Comparison of ENCODE assay signal across 28 mouse cellular contexts in genomic region chr11:95500412-95500811, GRCm38 (mm10). TPM values are rescaled to one million over a fixed set of nuclear protein-coding genes. Genes with fewer than 3 reads are reported as not detected.
DNase-seq lines count a peak whose midpoint lies in the region; ATAC-seq and TF ChIP-seq lines count a peak whose summit lies in the region.
"Had no signal": no experiment of that assay in that cellular context is flagged by ENCODE, and none has a peak within 500 bp of the region (broad histone marks: within the 10 kb centered on the region; RNA-seq: fewer than 3 reads in every experiment).

No protein-coding gene starts in this region.

- intact Hi-C loops in gastrocnemius, adult 2 months (cut with DNase I) = no loop called here

- H3K27ac ChIP-seq in gastrocnemius, adult 2 months = no peak overlapping the region
- peak overlapping the region; percentile 33; the same call in 1 of the 2 replicates for H3K27ac ChIP-seq in midbrain, embryonic 10.5 days (replicated peaks)
- no peak overlapping the region for H3K27ac ChIP-seq in midbrain, postnatal 0 days (ENCODE audit: low read depth, low read length)
- peak overlapping the region; percentile 46 for H3K27ac ChIP-seq in forebrain, embryonic 15.5 days (replicated peaks)
- H3K27ac ChIP-seq in hindbrain, postnatal 0 days = peak overlapping the region; percentile 64; the same call in 1 of the 2 replicates
- H3K27ac ChIP-seq: embryonic facial prominence, embryonic 13.5 days; heart, embryonic 15.5 days; layer of hippocampus, adult 2 months; limb, embryonic 12.5 days; macrophage had no signal

- DNase-seq in gastrocnemius, adult 2 months = peak; percentile 10
- no peak for DNase-seq in gastrocnemius, adult 18-20 months (ENCODE audit: low spot score)
- no peak for DNase-seq in midbrain, embryonic 10.5 days (ENCODE audit: low spot score)
- DNase-seq in midbrain, postnatal 0 days (ENCODE audit: low spot score) = no peak
- no peak for DNase-seq in hindbrain, postnatal 0 days (ENCODE audit: low spot score)
- no peak for DNase-seq in right cerebral cortex, adult 18-20 months
- DNase-seq in left cerebral cortex, adult 9 months (ENCODE audit: low spot score in 2 of 2) = no peak
- DNase-seq: adrenal gland, adult 8-10 months; B cell, adult 2 months; embryo, embryonic 11 days; gastrocnemius, postnatal 25 days; heart, postnatal 36 days; layer of hippocampus, postnatal 36 days; liver, postnatal 0 days; right cerebral cortex, postnatal 14 days had no signal

- no peak overlapping the region for H3K4me2 ChIP-seq in midbrain, postnatal 0 days (ENCODE audit: low read depth, low read length, poor library complexity, severe bottlenecking)
- H3K4me2 ChIP-seq in forebrain, embryonic 15.5 days (replicated peaks) = no peak overlapping the region
- no peak overlapping the region for H3K4me2 ChIP-seq in hindbrain, postnatal 0 days (ENCODE audit: low read depth, low read length)
- H3K4me2 ChIP-seq: embryonic facial prominence, embryonic 13.5 days; heart, embryonic 15.5 days; limb, embryonic 12.5 days; liver, embryonic 11.5 days had no signal

- H3K4me3 ChIP-seq in gastrocnemius, adult 2 months = no peak overlapping the region
- no peak overlapping the region for H3K4me3 ChIP-seq in midbrain, embryonic 10.5 days
- H3K4me3 ChIP-seq in midbrain, postnatal 0 days (ENCODE audit: low read depth, low read length) = no peak overlapping the region
- H3K4me3 ChIP-seq in forebrain, embryonic 15.5 days = no peak overlapping the region
- no peak overlapping the region for H3K4me3 ChIP-seq in hindbrain, postnatal 0 days (ENCODE audit: low read length)
- H3K4me3 ChIP-seq: embryonic facial prominence, embryonic 13.5 days; erythroblast, embryonic 14.5 days; heart, embryonic 15.5 days; layer of hippocampus, adult 2 months; limb, embryonic 12.5 days had no signal

- WGBS in midbrain, embryonic 10.5 days = 64% methylated on average over 4 of the region's 4 CpGs
- 55% methylated on average over 4 of the region's 4 CpGs for WGBS in midbrain, postnatal 0 days
- WGBS in forebrain, embryonic 15.5 days = 60% methylated on average over 4 of the region's 4 CpGs
- 51% methylated on average over 4 of the region's 4 CpGs for WGBS in hindbrain, postnatal 0 days

- ATAC-seq in midbrain, postnatal 0 days (ENCODE audit: low FRiP score) = no peak
- ATAC-seq in forebrain, embryonic 15.5 days (replicated peaks) = no peak
- ATAC-seq in hindbrain, postnatal 0 days = no peak
- ATAC-seq: activated CD4-positive, CD25-positive, alpha-beta regulatory T cell, adult 4 months; liver, postnatal 0 days; lung, postnatal 0 days had no signal

- H3K9me3 ChIP-seq in midbrain, embryonic 10.5 days (replicated peaks) = no peaks in the 10 kb centered on the region
- H3K9me3 ChIP-seq in midbrain, postnatal 0 days (ENCODE audit: low read length) = no peaks in the 10 kb centered on the region
- no peaks in the 10 kb centered on the region for H3K9me3 ChIP-seq in forebrain, embryonic 15.5 days
- no peaks in the 10 kb centered on the region for H3K9me3 ChIP-seq in hindbrain, postnatal 0 days (ENCODE audit: low read length)
- H3K9me3 ChIP-seq: embryonic facial prominence, embryonic 13.5 days; G1E; heart, embryonic 15.5 days; limb, embryonic 12.5 days had no signal

- peaks cover 19% of the 10 kb centered on the region for H3K4me1 ChIP-seq in midbrain, embryonic 10.5 days
- H3K4me1 ChIP-seq in midbrain, postnatal 0 days (ENCODE audit: insufficient read depth, low read length) = no peaks in the 10 kb centered on the region; the same call in 1 of the 2 replicates
- peaks cover 13% of the 10 kb centered on the region; the same call in 1 of the 2 replicates for H3K4me1 ChIP-seq in forebrain, embryonic 15.5 days
- peaks cover 15% of the 10 kb centered on the region for H3K4me1 ChIP-seq in hindbrain, postnatal 0 days (ENCODE audit: insufficient read depth, low read length)

- H3K27me3 ChIP-seq in midbrain, embryonic 10.5 days (ENCODE audit: low read depth, poor library complexity, severe bottlenecking) = no peaks in the 10 kb centered on the region
- H3K27me3 ChIP-seq in midbrain, postnatal 0 days (ENCODE audit: insufficient read depth, low read length) = no peaks in the 10 kb centered on the region
- H3K27me3 ChIP-seq in forebrain, embryonic 15.5 days = no peaks in the 10 kb centered on the region
- H3K27me3 ChIP-seq in hindbrain, postnatal 0 days (ENCODE audit: insufficient read depth, low read length) = no peaks in the 10 kb centered on the region
- H3K27me3 ChIP-seq: embryonic facial prominence, embryonic 13.5 days; heart, embryonic 15.5 days; limb, embryonic 12.5 days had no signal

- peaks cover 20% of the 10 kb centered on the region for H3K36me3 ChIP-seq in midbrain, embryonic 10.5 days
- peaks cover 6% of the 10 kb centered on the region; the same call in 1 of the 2 replicates for H3K36me3 ChIP-seq in midbrain, postnatal 0 days (ENCODE audit: insufficient read depth, low read length)
- H3K36me3 ChIP-seq in forebrain, embryonic 15.5 days = peaks cover 7% of the 10 kb centered on the region; the same call in 1 of the 2 replicates
- no peaks in the 10 kb centered on the region for H3K36me3 ChIP-seq in hindbrain, postnatal 0 days (ENCODE audit: insufficient read depth, low read length)

- no peak for TF ChIP-seq CTCF in gastrocnemius, adult 2 months (IDR thresholded peaks at IDR 0.05)
- no peak for TF ChIP-seq CTCF in midbrain, postnatal 0 days (IDR thresholded peaks at IDR 0.05)
- no peak for TF ChIP-seq CTCF in hindbrain, postnatal 0 days (IDR thresholded peaks at IDR 0.05; ENCODE audit: low read depth)

- no peak overlapping the region for H3K9ac ChIP-seq in midbrain, postnatal 0 days (replicated peaks; ENCODE audit: low read length, poor library complexity, severe bottlenecking)
- no peak overlapping the region for H3K9ac ChIP-seq in forebrain, embryonic 15.5 days (replicated peaks)
- H3K9ac ChIP-seq in hindbrain, postnatal 0 days (replicated peaks; ENCODE audit: low read length) = 0 out of 2 replicates have a peak overlapping the region, but pooled peaks have one; percentile 10
- H3K9ac ChIP-seq: embryonic facial prominence, embryonic 13.5 days; heart, embryonic 15.5 days; limb, embryonic 12.5 days; liver, postnatal 0 days had no signal

RNA-seq across cellular contexts. Expression of gene Nxph3, which starts 14.0 kb away (rescaled TPM):
- under 1 TPM; 0.20 to 0.23 TPM for total RNA-seq in gastrocnemius, adult 2 months (2021)
- total RNA-seq in gastrocnemius, adult 18-20 months (2021) = under 1 TPM; 0.27 to 0.33 TPM
- 0.68 and 0.78 TPM in 2 replicates for polyA plus RNA-seq in midbrain, embryonic 10.5 days (2016; fragmentation: Nextera tagmentation; extraction: Ambion mirVana)
- 22.3 and 22.8 TPM in 2 replicates for total RNA-seq in midbrain, postnatal 0 days (2014; rRNA removed)
- polyA plus RNA-seq in midbrain, postnatal 0 days (2015; fragmentation: Nextera tagmentation; extraction: Ambion mirVana) = 5.1 and 5.6 TPM in 2 replicates
- 6.3 and 6.9 TPM in 2 replicates for polyA plus RNA-seq in forebrain, embryonic 15.5 days (2015; fragmentation: Nextera tagmentation; extraction: Ambion mirVana)
- total RNA-seq in hindbrain, postnatal 0 days (2014; rRNA removed) = 21.4 and 23.6 TPM in 2 replicates
- 3.7 and 4.1 TPM in 2 replicates for polyA plus RNA-seq in hindbrain, postnatal 0 days (2015; fragmentation: Nextera tagmentation; extraction: Ambion mirVana)
- total RNA-seq: neutrophil, adult 5-6 weeks had no signal
- polyA plus RNA-seq: activated CD4-positive, CD25-positive, alpha-beta regulatory T cell, adult 4 months; erythroblast, embryonic 14.5 days; G1E; liver, postnatal 0 days; macrophage; thymus, postnatal 0 days had no signal

Comparison
In these comparisons a context has a peak if more than half of its experiments do, and no peak if none do; other contexts are left out.
1. H3K27ac ChIP-seq: peak in midbrain, embryonic 10.5 days (single experiment), forebrain, embryonic 15.5 days (single experiment) and hindbrain, postnatal 0 days (single experiment); none in gastrocnemius, adult 2 months (single experiment) and midbrain, postnatal 0 days (single experiment).
2. RNA of gene Nxph3, which starts 14.0 kb away (total RNA-seq): 22.3 to 22.8 TPM in midbrain, postnatal 0 days and 21.4 to 23.6 TPM in hindbrain, postnatal 0 days; 0.27 to 0.33 TPM in gastrocnemius, adult 18-20 months and 0.20 to 0.23 TPM in gastrocnemius, adult 2 months; every median in the first group is over 10 times any median in the second.